Mouse (Mus musculus): ENCODE results near the gene Mdga2.

DNA sequence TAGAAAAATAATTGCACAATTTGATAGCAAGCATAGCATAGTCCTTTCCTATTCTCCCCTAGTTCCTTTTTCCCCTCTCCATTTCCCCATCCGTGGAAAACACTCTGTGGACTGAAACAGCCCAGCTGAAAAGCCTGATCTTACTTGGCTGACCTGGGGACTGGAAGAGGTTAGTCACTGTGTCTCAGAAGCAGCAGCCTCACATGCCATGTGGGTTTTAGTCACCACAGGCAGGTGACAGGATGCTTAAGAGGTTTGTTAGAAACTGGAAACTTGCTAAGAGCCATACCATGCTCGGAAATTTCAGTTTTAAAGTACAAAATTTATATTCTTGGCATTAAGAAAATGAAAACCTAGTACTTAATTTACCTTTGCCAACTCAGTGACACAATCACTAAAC, 514.9 kb downstream of the Mdga2 start:
- no peak for TF ChIP-seq CEBPB (IDR thresholded peaks at IDR 0.05; ENCODE audit: insufficient read depth, poor library complexity, severe bottlenecking)
- no peak for TF ChIP-seq POLR2AphosphoS2 (IDR thresholded peaks at IDR 0.05; ENCODE audit: insufficient read length, low read depth)
- no peak for TF ChIP-seq SRF (IDR thresholded peaks at IDR 0.05; ENCODE audit: control insufficient read depth, insufficient read length, low read depth)
- TF ChIP-seq POLR2A (IDR thresholded peaks at IDR 0.05; ENCODE audit: insufficient read length, low read depth): no peak
- no peak for TF ChIP-seq REST (IDR thresholded peaks at IDR 0.05; ENCODE audit: insufficient read depth, insufficient read length)
- TF ChIP-seq MYOD1 (IDR thresholded peaks at IDR 0.05; ENCODE audit: control insufficient read depth in 1 of 3, insufficient read length in 2 of 3, low read depth in 2 of 3): no peak
- no peak for TF ChIP-seq TCF12 (IDR thresholded peaks at IDR 0.05; ENCODE audit: insufficient read depth, poor library complexity, severe bottlenecking)

All from myocyte (in vitro differentiated cells).